Mouse (Mus musculus) urinary bladder, adult 18-20 months (tissue): ENCODE results near the gene Ints6l.
A peak's percentile ranks its signal among the peaks of the same experiment; 100 is the strongest.

Experiments
- DNase-seq, 2 experiments: peaks; one replicate each; pipeline ENCODE4 v3.0.0; 2022; ENCODE audit warnings: low spot score in 2 of 2, mixed read lengths in 2 of 2

The Ints6l gene

GRCm38 (mm10) chrX:56454671-56455371, at the start of gene Ints6l:
Gene Ints6l, plus strand, starts transcription at chrX:56454857.
- peak; percentile 25 to 68 for DNase-seq

- DNase-seq: no peak
These were observed 49.2 kb upstream of the Ints6l start for GRCm38 (mm10) chrX:56405482-56405881.

GRCm38 (mm10) chrX:56406128-56406527, 48.5 kb upstream of the Ints6l start:
- DNase-seq: no peak

GRCm38 (mm10) chrX:56416277-56416676, 38.4 kb upstream of the Ints6l start:
- no peak for DNase-seq

- DNase-seq: no peak
These were observed 37.1 kb upstream of the Ints6l start for GRCm38 (mm10) chrX:56417541-56417940.

GRCm38 (mm10) chrX:56430601-56431000, 24.1 kb upstream of the Ints6l start:
- DNase-seq: no peak

GRCm38 (mm10) chrX:56435758-56436283, 18.8 kb upstream of the Ints6l start:
- DNase-seq: no peak

GRCm38 (mm10) chrX:56446487-56447428, 7.9 kb upstream of the Ints6l start:
- no peak for DNase-seq

- no peak for DNase-seq
These were observed 7.1 kb upstream of the Ints6l start, which contains the start of gene Gm2174 for GRCm38 (mm10) chrX:56447524-56448015. Gene Gm2174, plus strand, starts transcription at chrX:56447965.

- peak; percentile 60 to 86 for DNase-seq
These were observed 952 bp downstream of the Ints6l start for GRCm38 (mm10) chrX:56455372-56456246.

GRCm38 (mm10) chrX:56456379-56456778, 1.7 kb downstream of the Ints6l start:
- DNase-seq: no peak

GRCm38 (mm10) chrX:56462020-56462933, 7.6 kb downstream of the Ints6l start:
- no peak for DNase-seq

GRCm38 (mm10) chrX:56464906-56465305, 10.2 kb downstream of the Ints6l start:
- no peak for DNase-seq

- no peak for DNase-seq
These were observed 13.0 kb downstream of the Ints6l start for GRCm38 (mm10) chrX:56467688-56468087.

GRCm38 (mm10) chrX:56468422-56468821, 13.8 kb downstream of the Ints6l start:
- no peak for DNase-seq

- no peak for DNase-seq
These were observed 19.4 kb downstream of the Ints6l start for GRCm38 (mm10) chrX:56474035-56474434.

- no peak for DNase-seq
These were observed 22.9 kb downstream of the Ints6l start for GRCm38 (mm10) chrX:56477553-56477952.

GRCm38 (mm10) chrX:56481906-56482305, 27.2 kb downstream of the Ints6l start:
- DNase-seq: no peak

- DNase-seq: peak; percentile 21 to 35
These were observed 35.1 kb downstream of the Ints6l start for GRCm38 (mm10) chrX:56489758-56490157.

GRCm38 (mm10) chrX:56497241-56497640, 42.6 kb downstream of the Ints6l start:
- no peak for DNase-seq
